Mouse (Mus musculus) telencephalon, adult 2 months (tissue): ENCODE data around the gene Lrig2.
A peak's percentile ranks its signal among the peaks of the same experiment; 100 is the strongest.
"Not testable (repeated sequence)": the region's sequence is repeated elsewhere in the genome, so short reads cannot be mapped to it uniquely, and the experiment has no call there.

ENCODE experiments used
- DNase-seq: peaks from one replicate; pipeline ENCODE4 v3.0.0-alpha.2; 2011; ENCODE audit warnings: low read depth, low spot score

The Lrig2 gene

GRCm38 (mm10) chr3:104432651-104433050 lies 79.1 kb downstream of the Lrig2 start:
- no peak for DNase-seq

- no peak for DNase-seq
Observed at GRCm38 (mm10) chr3:104431848-104432159, 79.9 kb downstream of the Lrig2 start.

- DNase-seq = peak; percentile 54
Observed at GRCm38 (mm10) chr3:104431156-104431847, 80.4 kb downstream of the Lrig2 start.

- DNase-seq = not testable (repeated sequence)
Observed at GRCm38 (mm10) chr3:104427354-104427753, 84.4 kb downstream of the Lrig2 start.

GRCm38 (mm10) chr3:104424346-104424745 lies 87.4 kb downstream of the Lrig2 start:
- no peak for DNase-seq

- no peak for DNase-seq
Observed at GRCm38 (mm10) chr3:104420929-104421328, 90.8 kb downstream of the Lrig2 start.

- no peak for DNase-seq
Observed at GRCm38 (mm10) chr3:104419990-104420389, 91.7 kb downstream of the Lrig2 start.

- DNase-seq = no peak
Observed at GRCm38 (mm10) chr3:104416806-104417205, 94.9 kb downstream of the Lrig2 start.

- no peak for DNase-seq
Observed at GRCm38 (mm10) chr3:104412482-104412881, 99.2 kb downstream of the Lrig2 start.

GRCm38 (mm10) chr3:104407506-104407905 lies 104.2 kb downstream of the Lrig2 start:
- DNase-seq = peak; percentile 36

- no peak for DNase-seq
Observed at GRCm38 (mm10) chr3:104403582-104403981, 108.1 kb downstream of the Lrig2 start.

- DNase-seq = no peak
Observed at GRCm38 (mm10) chr3:104401176-104401575, 110.5 kb downstream of the Lrig2 start.

GRCm38 (mm10) chr3:104400126-104400525 lies 111.6 kb downstream of the Lrig2 start:
- no peak for DNase-seq

- DNase-seq = no peak
Observed at GRCm38 (mm10) chr3:104399296-104400045, 112.2 kb downstream of the Lrig2 start.

GRCm38 (mm10) chr3:104397316-104397715 lies 114.4 kb downstream of the Lrig2 start:
- no peak for DNase-seq

- no peak for DNase-seq
Observed at GRCm38 (mm10) chr3:104396736-104397081, 115.0 kb downstream of the Lrig2 start.

GRCm38 (mm10) chr3:104396067-104396735 lies 115.5 kb downstream of the Lrig2 start:
- DNase-seq = no peak

GRCm38 (mm10) chr3:104390072-104390471 lies 121.6 kb downstream of the Lrig2 start:
- DNase-seq = no peak

- no peak for DNase-seq
Observed at GRCm38 (mm10) chr3:104389449-104389848, 122.3 kb downstream of the Lrig2 start.

- peak; percentile 43 for DNase-seq
Observed at GRCm38 (mm10) chr3:104385587-104385986, 126.1 kb downstream of the Lrig2 start.

GRCm38 (mm10) chr3:104383681-104384341 lies 127.9 kb downstream of the Lrig2 start:
- DNase-seq = peak; percentile 76

- DNase-seq = no peak
Observed at GRCm38 (mm10) chr3:104378228-104378627, 133.5 kb downstream of the Lrig2 start.
